Mouse (Mus musculus) forebrain, embryonic 16.5 days (tissue): Measurements from ENCODE around the gene Cchcr1. TPM values are rescaled to one million over a fixed set of nuclear protein-coding genes. Genes with fewer than 3 reads are reported as not detected.
"Not testable (repeated sequence)": the region's sequence is repeated elsewhere in the genome, so short reads cannot be mapped to it uniquely, and the experiment has no call there.

Source experiments
- ATAC-seq: fragments of 200-750 bp; cut with Nextera tagmentation; 2 replicates; pipeline ENCODE4 v1.8.0; 2017; ENCODE audit warnings: mild to moderate bottlenecking, moderate library complexity
- H3K27ac ChIP-seq: fragments of 300-500 bp; sonication (generic); 2 replicates; pipeline ENCODE4 v1.5.1; 2014; ENCODE audit warnings: low read length, control low read depth
- H3K27me3 ChIP-seq: fragments of 300-500 bp; sonication (generic); replicated peaks from 2 replicates; pipeline ENCODE4 v1.6.1; 2014; ENCODE audit warnings: low read length; ENCODE audit not compliant: control insufficient read depth, insufficient read depth
- H3K36me3 ChIP-seq: fragments of 300-500 bp; sonication (generic); 2 replicates; pipeline ENCODE4 v1.6.1; 2014; ENCODE audit not compliant: control insufficient read depth, insufficient read depth
- H3K4me1 ChIP-seq: fragments of 300-500 bp; sonication (generic); replicated peaks from 2 replicates; pipeline ENCODE4 v1.6.1; 2014; ENCODE audit warnings: low read length; ENCODE audit not compliant: control insufficient read depth, insufficient read depth
- H3K4me2 ChIP-seq: fragments of 300-500 bp; sonication (generic); 2 replicates; pipeline ENCODE4 v1.6.1; 2014; ENCODE audit warnings: mild to moderate bottlenecking, low read length, control low read depth
- H3K4me3 ChIP-seq: fragments of 300-500 bp; sonication (generic); replicated peaks from 2 replicates; pipeline ENCODE4 v1.5.1; 2014; ENCODE audit warnings: mild to moderate bottlenecking, low read length, control low read depth
- H3K9ac ChIP-seq: fragments of 300-500 bp; sonication (generic); replicated peaks from 2 replicates; pipeline ENCODE4 v1.6.1; 2014; ENCODE audit warnings: low read depth, low read length, control low read depth
- H3K9me3 ChIP-seq: fragments of 300-500 bp; sonication (generic); 2 replicates; pipeline ENCODE4 v1.6.1; 2016; ENCODE audit warnings: low read length; ENCODE audit not compliant: control insufficient read depth
- WGBS: fragments of 180-500 bp; shearing (Covaris S2); extraction: QIAGEN DNeasy Blood & Tissue Kit; methylation state at CpG from one replicate; pipeline ENCODE4 v1.1.7; 2014; 5-methylcytosine and 5-hydroxymethylcytosine counted together
- polyA plus RNA-seq: library from polyadenylated mRNA; unstranded; fragments of >200 nt; fragmentation: Nextera tagmentation; extraction: Ambion mirVana; gene quantifications from 2 replicates; pipeline ENCODE4 v1.2.1, GENCODE M21; 2015

Gene Cchcr1
- polyA plus RNA-seq, 1 experiment from 2014 or later, result 8.8 TPM

- no peak for ATAC-seq
- 3% methylated on average over 6 of the region's 6 CpGs for WGBS
These were observed 14.7 kb upstream of the Cchcr1 start for GRCm38 (mm10) chr17:35502226-35502625.

GRCm38 (mm10) chr17:35502762-35503161 lies 14.1 kb upstream of the Cchcr1 start:
- ATAC-seq, result no peak
- peaks cover 7% of the 10 kb centered on the region for H3K27me3 ChIP-seq
- H3K4me3 ChIP-seq, result no peak overlapping the region
- H3K4me1 ChIP-seq, result no peaks in the 10 kb centered on the region
- no peak overlapping the region for H3K27ac ChIP-seq
- no peaks in the 10 kb centered on the region for H3K9me3 ChIP-seq
- no peak overlapping the region for H3K9ac ChIP-seq
- H3K36me3 ChIP-seq, result no peaks in the 10 kb centered on the region
- H3K4me2 ChIP-seq, result no peak overlapping the region
- 48% methylated on average over 5 of the region's 5 CpGs for WGBS

More at GRCm38 (mm10) chr17:35502226-35502625, 14.7 kb upstream of the Cchcr1 start:
- Histone ChIP-seq H3K27ac (no peak overlapping the region), H3K4me3 (no peak overlapping the region), H3K4me2 (no peak overlapping the region), H3K4me1 (no peaks in the 10 kb centered on the region), H3K9me3 (no peaks in the 10 kb centered on the region), H3K9ac (no peak overlapping the region), H3K36me3 (no peaks in the 10 kb centered on the region), H3K27me3 (peaks cover 7% of the 10 kb centered on the region)

DNA sequence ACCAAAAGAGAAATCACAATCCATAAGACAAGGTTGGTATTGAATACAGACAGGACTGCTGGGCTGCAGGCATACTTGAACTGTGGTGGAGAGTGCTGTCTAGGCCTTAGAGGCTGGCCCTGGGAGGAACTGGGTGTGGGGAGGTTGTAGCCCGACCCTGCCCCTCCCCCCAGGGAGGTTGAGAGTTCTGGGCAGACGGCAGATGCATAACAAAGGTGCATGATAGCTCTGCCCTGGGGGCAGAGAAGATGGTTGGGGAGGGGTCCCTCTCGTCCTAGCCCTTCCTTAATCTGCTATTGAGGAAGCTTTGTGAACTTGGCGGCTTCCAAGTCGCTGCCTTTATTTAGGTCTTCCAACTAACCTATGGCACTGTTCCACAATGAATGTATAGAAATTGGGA lies 13.1 kb upstream of the Cchcr1 start:
- Histone ChIP-seq H3K36me3 (no peaks in the 10 kb centered on the region), H3K9ac (no peak overlapping the region), H3K27me3 (peaks cover 7% of the 10 kb centered on the region), H3K27ac (no peak overlapping the region), H3K4me1 (no peaks in the 10 kb centered on the region), H3K4me2 (no peak overlapping the region), H3K9me3 (no peaks in the 10 kb centered on the region), H3K4me3 (no peak overlapping the region)
- ATAC-seq, result no peak
- WGBS, result 19% methylated on average over 5 of the region's 5 CpGs

DNA sequence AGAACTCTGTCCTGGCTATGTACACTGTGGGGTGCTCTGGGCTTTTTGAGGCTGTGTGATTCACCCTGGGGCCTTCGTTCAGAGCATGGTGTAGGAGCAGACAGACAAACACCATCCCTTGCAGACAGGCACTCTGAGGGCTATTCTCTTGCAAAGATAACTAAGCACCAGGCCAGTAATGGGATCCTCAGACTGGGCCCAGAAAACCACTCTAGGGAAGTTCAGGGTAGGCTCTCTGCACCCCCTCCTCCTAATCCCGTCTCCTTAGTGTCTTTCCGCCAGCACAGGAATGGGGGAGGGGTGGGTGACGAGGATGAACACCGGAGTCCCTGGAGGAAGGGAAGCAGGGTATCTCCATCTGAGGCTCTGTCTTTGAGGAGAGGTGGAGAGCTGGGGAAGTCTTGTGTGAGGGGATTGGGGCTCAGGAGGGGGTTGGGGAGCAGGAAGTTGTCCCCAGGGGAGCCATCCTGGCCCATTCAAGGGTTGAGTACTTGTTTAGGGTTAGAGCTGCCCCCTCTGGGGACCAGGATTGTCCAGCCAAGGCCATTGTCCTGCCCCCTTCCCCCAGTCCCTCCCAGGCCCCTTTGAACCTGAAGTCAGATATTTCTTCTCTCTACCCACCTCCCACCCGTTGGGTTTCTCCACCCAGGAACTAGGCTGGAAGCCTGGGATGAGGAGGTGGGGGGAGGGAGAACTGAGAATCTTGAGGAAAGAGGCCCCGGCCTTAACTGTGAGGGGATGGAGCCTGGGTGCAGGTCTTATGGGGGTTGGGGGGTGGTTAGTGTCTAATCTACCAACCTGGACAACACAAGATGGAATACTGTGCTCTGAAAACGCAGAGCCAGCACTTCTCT lies 12.0 kb upstream of the Cchcr1 start:
- no peak for ATAC-seq
- Histone ChIP-seq H3K9ac (no peak overlapping the region), H3K27me3 (peaks cover 7% of the 10 kb centered on the region)

DNA sequence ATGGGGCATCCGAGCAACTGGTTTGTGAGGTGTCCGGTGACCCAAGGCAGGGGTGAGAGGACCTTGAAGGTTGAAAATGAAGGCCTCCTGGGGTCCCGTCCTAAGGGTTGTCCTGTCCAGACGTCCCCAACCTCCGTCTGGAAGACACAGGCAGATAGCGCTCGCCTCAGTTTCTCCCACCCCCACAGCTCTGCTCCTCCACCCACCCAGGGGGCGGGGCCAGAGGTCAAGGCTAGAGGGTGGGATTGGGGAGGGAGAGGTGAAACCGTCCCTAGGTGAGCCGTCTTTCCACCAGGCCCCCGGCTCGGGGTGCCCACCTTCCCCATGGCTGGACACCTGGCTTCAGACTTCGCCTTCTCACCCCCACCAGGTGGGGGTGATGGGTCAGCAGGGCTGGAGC lies 11.1 kb upstream of the Cchcr1 start, which contains the start of gene Pou5f1:
Pou5f1 (plus strand) TSS at position 243 of the 400 bp plus-strand sequence.
- 32% methylated on average over 13 of the region's 13 CpGs for WGBS
- Histone ChIP-seq H3K27ac (no peak within 1 kb of the TSS), H3K36me3 (no peaks in the 10 kb centered on the region), H3K4me3 (no peak within 1 kb of the TSS), H3K4me2 (no peak within 1 kb of the TSS), H3K9me3 (no peaks in the 10 kb centered on the region), H3K27me3 (peaks cover 7% of the 10 kb centered on the region), H3K9ac (no peak within 1 kb of the TSS), H3K4me1 (no peaks in the 10 kb centered on the region)
- ATAC-seq, result no peak

More for the DNA sequence above, 12.0 kb upstream of the Cchcr1 start:
- Histone ChIP-seq H3K36me3 (no peaks in the 10 kb centered on the region), H3K27ac (no peak overlapping the region), H3K9me3 (no peaks in the 10 kb centered on the region), H3K4me2 (no peak overlapping the region), H3K4me3 (no peak overlapping the region), H3K4me1 (no peaks in the 10 kb centered on the region)
- 15% methylated on average over 8 of the region's 8 CpGs for WGBS

DNA sequence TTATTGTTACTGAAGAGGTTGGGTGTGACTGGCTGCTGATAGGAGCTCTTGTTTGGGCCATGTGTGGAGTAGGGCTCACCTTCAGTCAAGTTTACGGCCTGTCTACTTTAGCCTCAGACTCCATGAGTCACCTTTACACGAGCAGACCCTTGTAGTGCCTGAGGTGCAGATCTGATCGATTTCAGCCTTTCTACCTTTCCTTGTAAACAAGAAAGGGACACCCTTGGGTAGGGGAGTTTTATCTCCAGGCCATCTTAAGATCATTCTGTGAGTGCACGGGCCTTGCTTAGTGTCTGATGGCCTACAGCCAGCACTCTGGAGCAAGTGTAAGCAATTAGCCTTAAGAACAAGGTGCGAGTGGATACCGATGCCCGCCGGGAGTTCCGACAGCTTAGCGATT lies 10.0 kb upstream of the Cchcr1 start:
- no peak overlapping the region for H3K27ac ChIP-seq
- no peak overlapping the region for H3K4me3 ChIP-seq
- ATAC-seq, result no peak
- H3K4me1 ChIP-seq, result no peaks in the 10 kb centered on the region
- H3K9me3 ChIP-seq, result no peaks in the 10 kb centered on the region
- no peak overlapping the region for H3K9ac ChIP-seq
- no peak overlapping the region for H3K4me2 ChIP-seq
- whole genome bisulfite sequencing, result 11% methylated on average over 10 of the region's 10 CpGs
- H3K36me3 ChIP-seq, result no peaks in the 10 kb centered on the region
- peaks cover 7% of the 10 kb centered on the region for H3K27me3 ChIP-seq

DNA sequence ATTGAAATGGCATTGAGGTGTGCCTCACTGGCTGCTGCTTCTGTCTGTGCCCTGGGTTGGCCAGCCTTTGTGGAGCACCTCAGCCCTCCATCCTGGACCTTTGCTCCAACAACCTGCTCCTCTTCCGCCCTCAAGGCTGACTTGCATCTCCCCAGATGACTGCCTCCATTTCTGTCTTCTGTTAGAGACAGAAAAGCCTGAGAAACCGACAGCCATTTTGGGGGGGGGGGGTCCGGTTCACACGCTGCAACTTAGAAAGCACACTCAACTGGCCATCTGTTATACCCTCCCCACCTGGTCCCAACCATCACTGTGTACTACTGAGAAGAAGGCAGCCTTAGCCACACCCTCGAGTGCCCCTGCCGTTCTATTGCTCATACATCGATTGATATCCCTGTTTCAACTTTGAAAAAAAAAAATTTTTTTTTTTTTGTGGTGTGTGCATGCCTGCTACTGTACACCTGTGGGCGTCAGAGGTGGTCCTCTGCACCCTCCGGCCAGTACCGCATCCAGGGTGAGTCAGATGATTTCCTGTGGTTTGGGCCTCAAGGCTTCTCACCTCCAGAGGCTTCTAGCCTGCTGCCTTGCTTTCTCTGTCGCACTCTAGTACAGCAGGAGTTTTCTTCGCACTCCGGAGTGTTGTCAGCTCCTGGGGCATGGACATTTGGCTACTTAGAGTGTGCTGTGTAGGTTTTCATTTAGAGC lies 9.2 kb upstream of the Cchcr1 start:
- Histone ChIP-seq H3K9ac (no peak overlapping the region), H3K27ac (no peak overlapping the region), H3K4me2 (no peak overlapping the region), H3K9me3 (no peaks in the 10 kb centered on the region), H3K4me1 (no peaks in the 10 kb centered on the region), H3K4me3 (no peak overlapping the region), H3K36me3 (no peaks in the 10 kb centered on the region), H3K27me3 (peaks cover 7% of the 10 kb centered on the region)
- 26% methylated on average over 13 of the region's 13 CpGs for WGBS
- ATAC-seq, result no peak

DNA sequence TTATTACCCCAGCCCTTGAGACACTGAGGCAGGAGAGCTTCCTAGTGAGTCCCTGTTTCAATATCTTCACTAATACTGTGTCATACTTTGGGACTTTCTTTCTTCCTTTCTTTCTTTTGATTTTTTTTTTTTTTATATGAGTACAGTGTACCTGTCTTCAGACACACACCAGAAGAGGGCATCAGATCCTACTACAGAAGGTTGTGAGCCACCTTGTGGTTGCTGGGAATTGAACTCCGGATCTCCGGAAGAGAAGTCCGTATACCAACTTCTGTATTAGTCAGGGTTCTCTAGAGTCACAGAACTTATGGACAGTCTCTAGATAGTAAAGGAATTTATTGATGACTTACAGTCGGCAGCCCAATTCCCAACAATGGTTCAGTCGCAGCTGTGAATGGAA lies 8.6 kb upstream of the Cchcr1 start:
- not testable (repeated sequence) for H3K27me3 ChIP-seq, H3K27ac ChIP-seq
- 59% methylated on average over 5 of the region's 5 CpGs for WGBS

DNA sequence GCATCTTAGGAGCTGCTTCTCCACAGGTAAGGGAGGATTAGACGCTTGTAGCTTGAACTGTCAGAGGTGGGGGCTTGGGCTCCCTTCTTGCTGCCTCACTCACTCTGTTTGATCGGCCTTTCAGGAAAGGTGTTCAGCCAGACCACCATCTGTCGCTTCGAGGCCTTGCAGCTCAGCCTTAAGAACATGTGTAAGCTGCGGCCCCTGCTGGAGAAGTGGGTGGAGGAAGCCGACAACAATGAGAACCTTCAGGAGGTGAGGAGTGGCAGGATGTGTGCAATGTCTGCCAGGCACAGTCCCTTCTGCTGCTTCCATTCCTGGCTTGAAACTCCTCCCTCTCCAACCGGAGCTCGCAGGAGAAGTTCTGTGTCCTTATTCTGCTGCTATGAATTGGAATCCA lies 7.6 kb upstream of the Cchcr1 start:
- 19% methylated on average over 8 of the region's 8 CpGs for WGBS
- H3K4me2 ChIP-seq, result no peak overlapping the region
- H3K4me1 ChIP-seq, result no peaks in the 10 kb centered on the region
- no peaks in the 10 kb centered on the region for H3K36me3 ChIP-seq
- no peak overlapping the region for H3K27ac ChIP-seq
- ATAC-seq, result peak; percentile 33; the same call in 1 of the 2 replicates
- H3K27me3 ChIP-seq, result peaks cover 7% of the 10 kb centered on the region
- H3K9me3 ChIP-seq, result no peaks in the 10 kb centered on the region
- H3K4me3 ChIP-seq, result no peak overlapping the region
- no peak overlapping the region for H3K9ac ChIP-seq

More for the DNA sequence above, 8.6 kb upstream of the Cchcr1 start:
- H3K4me1 ChIP-seq, H3K36me3 ChIP-seq, H3K9me3 ChIP-seq, H3K4me3 ChIP-seq, H3K9ac ChIP-seq, ATAC-seq, H3K4me2 ChIP-seq: not testable (repeated sequence)
